Mouse (Mus musculus) gastrocnemius, adult 18-20 months (tissue): ENCODE measurements around the gene Utp15. TPM values are rescaled to one million over a fixed set of nuclear protein-coding genes. Genes with fewer than 3 reads are reported as not detected.

ENCODE experiments used
- DNase-seq: peaks from one replicate; pipeline ENCODE4 v3.0.0; 2021; ENCODE audit warnings: low spot score
- total RNA-seq, 2 experiments: library from RNA; stranded (reverse); gene quantifications; 2 replicates each; pipeline ENCODE4 v1.2.3; 2021

Gene Utp15
- total RNA-seq, 2 experiments from 2014 or later, result 3.5 to 3.8 TPM

DNA sequence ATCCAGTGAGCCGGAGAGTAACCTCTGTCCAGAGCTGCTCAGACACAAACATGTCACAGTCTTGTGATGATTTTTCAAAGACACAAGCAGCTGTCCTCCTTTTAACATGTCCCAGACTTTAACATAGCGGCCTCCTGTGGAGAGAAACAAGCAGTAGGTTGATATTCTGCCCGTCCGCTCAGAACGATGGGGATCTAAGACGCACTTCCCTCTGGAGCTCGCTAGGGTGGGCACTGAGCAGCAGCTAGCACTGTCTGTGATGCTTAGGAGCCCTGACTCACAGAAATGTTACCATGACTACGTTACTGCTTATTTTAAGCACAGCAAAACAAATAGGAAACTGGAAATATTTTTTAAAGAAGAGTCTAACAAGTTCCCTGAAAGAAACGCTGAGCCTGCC, 7.9 kb downstream of the Utp15 start:
- DNase-seq, result no peak

DNA sequence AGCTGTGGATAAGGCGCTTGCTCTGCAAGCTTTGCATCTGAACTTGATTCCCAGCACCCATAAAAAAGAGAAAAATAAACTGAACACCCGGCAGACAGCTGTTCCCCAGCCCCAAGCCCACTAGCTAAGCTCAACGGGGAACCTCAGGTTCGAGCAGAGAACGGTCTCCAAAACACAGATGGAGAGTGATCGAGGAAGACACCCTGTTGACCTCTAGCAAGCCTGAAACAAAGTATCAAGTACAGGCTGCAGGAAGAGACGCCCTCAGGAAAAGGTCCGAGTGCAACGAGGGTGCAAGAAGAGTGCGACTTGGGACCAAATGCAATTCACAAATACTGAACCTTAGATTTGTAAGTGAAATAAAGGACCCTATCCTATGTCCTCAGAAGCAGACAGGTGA, 13.2 kb downstream of the Utp15 start:
- DNase-seq, result no peak

DNA sequence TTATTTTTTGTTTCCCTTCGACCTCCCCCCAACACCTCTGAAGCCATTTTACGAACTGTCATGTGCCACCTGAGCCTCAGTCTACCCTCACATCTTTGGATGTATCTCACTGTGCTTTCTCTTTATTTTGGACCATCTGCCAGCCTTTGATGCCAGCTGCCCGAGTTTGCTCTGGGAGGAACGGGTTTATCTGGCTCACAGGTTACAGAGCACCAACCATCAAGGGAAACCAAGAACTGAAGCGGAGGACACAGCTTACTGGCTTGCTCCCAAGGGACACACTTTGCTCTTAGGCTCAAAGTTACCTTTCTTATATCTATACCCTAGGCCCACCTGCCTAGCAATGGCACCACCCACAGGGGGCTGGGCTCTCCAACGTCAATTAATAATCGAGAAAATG, 17.5 kb downstream of the Utp15 start:
- DNase-seq, result no peak

GRCm38 (mm10) chr13:98244571-98245350, 18.1 kb downstream of the Utp15 start:
- DNase-seq, result no peak

GRCm38 (mm10) chr13:98241531-98242282, 21.1 kb downstream of the Utp15 start:
- no peak for DNase-seq

- DNase-seq, result peak; percentile 69
Measured at GRCm38 (mm10) chr13:98239978-98240641, 22.7 kb downstream of the Utp15 start.

- DNase-seq, result no peak
Measured at GRCm38 (mm10) chr13:98235451-98235850, 27.4 kb downstream of the Utp15 start.

DNA sequence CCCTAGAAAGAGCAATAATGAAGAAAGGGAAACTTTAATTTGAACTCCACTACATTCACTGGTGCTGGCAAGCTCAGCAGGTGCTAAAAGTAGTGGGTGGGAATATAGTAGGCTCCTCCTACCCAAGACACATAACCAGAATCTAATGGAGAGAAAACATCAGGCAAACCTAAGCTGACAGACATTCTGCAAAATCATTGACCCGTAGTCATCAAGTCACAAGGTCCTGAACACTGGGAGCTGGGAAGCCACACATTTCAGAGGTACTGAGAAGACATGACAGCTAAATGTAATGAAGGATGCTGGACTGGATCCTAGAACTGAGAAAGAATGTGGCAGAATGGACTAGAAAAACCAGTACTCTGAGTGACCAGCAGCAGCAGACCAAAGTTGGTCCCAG, 32.3 kb downstream of the Utp15 start:
- DNase-seq, result no peak

DNA sequence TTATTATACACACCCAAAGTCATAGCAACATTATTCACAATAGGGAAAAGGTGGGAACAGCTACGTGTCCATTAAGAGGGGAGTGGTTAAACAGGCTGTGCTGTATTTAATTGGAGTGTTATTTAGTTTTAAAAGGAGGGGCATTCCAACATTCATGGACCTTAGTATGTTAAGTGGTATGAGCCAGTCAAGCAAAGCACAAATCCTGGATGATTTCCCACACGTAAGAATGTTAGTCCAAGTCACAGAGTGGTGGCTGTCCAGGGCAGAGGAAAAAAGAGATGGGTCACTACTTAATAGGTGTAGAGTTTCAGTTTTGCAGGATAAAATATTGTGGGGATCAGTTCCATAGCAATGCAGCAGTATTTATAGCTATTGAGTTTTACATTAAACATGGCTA, 36.6 kb downstream of the Utp15 start:
- no peak for DNase-seq

DNA sequence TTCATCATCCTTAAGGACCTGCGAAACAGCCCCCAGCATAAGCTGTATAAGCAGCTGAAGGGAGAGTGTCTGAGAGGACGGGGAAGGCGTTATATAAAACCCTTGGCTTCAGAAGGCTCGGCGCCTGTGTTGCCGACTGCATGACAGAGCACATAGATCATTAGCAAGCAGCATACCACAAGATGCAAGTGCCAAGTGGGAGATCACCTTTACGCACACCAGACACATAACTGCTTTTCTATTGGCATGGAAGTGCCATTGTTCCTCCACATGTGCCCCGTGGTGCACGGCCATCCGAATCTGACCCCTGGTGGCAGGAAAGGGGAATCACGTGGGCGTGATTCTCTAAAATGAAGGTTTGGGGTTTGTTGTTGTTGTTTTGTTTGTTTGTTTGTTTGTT, 40.0 kb downstream of the Utp15 start:
- peak; percentile 24 for DNase-seq

- DNase-seq, result no peak
Measured at GRCm38 (mm10) chr13:98210137-98210536, 52.7 kb downstream of the Utp15 start.

GRCm38 (mm10) chr13:98208842-98209241, 54.0 kb downstream of the Utp15 start:
- DNase-seq, result no peak

DNA sequence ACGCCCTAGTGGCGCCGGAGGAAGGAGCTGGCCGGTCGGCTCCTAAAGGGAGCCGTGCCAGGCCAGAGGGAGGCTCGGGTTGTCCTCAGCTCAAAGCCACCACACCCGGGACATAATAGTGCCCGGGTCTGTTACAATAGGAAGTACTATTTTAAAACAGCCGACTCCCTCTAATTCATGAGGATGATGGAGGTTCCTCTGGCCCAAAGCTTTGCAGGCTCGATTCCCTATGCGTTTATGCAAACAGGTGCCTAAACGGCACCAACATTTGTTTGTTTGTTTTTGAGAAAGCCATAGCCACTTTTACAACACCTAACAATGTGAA, 56.3 kb downstream of the Utp15 start:
- DNase-seq, result no peak

- DNase-seq, result peak; percentile 72
Measured at GRCm38 (mm10) chr13:98205771-98206545, 56.9 kb downstream of the Utp15 start, which contains the start of gene Arhgef28. Gene Arhgef28, minus strand, starts transcription at chr13:98206439.

DNA sequence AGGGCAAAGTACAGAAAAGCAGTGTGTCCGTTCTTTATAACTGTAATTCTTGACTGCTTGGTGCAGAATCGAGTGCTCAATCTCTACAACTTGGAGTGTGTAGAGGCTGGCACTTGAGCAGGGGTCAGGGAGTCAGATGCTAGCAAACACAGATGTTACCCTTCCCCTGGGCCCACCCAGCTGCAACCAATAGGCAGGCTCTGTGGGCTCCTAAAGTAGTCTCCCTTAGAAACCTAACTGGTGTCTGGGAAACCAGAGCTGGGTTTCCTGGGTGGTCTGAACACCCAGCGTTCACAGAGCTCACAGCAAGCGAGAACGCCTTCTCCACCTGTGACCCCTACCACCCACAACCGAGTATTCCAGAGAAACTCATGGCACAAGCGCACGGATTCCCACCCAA, 57.7 kb downstream of the Utp15 start:
- DNase-seq, result no peak

DNA sequence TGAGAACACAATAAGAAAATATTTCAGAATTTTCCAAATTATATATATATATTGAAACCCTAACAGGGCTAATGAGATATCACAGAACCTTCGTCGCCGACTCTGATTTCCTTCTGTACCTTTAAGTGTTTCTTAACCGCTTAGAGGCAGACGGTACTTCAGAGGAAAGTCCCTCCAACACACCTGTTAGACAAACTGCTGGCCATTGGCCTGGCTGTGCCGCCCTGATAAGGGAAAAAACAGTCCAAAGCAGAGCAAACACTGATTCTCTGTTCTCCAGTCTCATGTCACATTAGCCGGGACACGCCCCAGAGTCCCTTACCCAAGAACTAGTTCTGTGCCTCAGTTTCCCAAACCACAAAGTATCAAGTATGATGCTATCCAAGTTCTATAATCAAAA, 58.5 kb downstream of the Utp15 start:
- no peak for DNase-seq

DNA sequence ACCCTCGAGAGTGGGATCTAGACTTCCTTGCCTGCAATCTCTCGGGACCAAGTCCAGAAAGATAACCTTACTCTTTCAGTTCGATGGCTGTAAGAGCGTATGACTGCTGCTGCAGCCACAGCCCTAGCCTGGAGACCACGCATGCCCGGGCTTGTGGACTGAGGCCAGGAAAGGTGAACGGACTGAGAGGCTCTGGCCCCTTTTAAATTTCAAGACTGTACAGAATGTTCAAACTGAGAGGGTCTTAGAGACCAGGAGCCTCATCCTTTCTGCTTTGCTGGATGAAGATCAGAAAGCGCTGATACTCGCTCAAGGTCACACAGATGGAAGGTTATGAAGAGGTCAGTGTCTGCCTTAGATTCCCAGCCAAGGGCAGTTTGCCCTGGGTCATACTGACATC, 61.4 kb downstream of the Utp15 start:
- no peak for DNase-seq
